Mouse (Mus musculus): ENCODE measurements around the gene Rpl3. TPM values are rescaled to one million over a fixed set of nuclear protein-coding genes. Genes with fewer than 3 reads are reported as not detected.
A peak's percentile ranks its signal among the peaks of the same experiment; 100 is the strongest.

Gene Rpl3
- polyA plus RNA-seq, 1 experiment from 2014 or later, result 552 TPM

- no peak for ATAC-seq (ENCODE audit: insufficient read depth)
- Histone ChIP-seq H3K27ac (replicated peaks) (peak overlapping the region; percentile 98), H3K4me3 (replicated peaks) (peak overlapping the region; percentile 54), H3K4me1 (replicated peaks) (peaks cover 71% of the 10 kb centered on the region), H3K9me3 (replicated peaks) (no peaks in the 10 kb centered on the region), H3K27me3 (peaks cover 14% of the 10 kb centered on the region; the same call in 1 of the 2 replicates), H3K9ac (peak overlapping the region; percentile 61), H3K36me3 (replicated peaks) (no peaks in the 10 kb centered on the region), H3K4me2 (peak overlapping the region; percentile 79)
- WGBS (ENCODE audit: insufficient replicate concordance), result 25% methylated on average over 9 of the region's 9 CpGs
Observed at GRCm38 (mm10) chr15:80098809-80099208, 7.1 kb upstream of the Rpl3 start.

- peak; percentile 93 for ATAC-seq (ENCODE audit: insufficient read depth)
- H3K27ac ChIP-seq (replicated peaks), result peak overlapping the region; percentile 98
- H3K9ac ChIP-seq, result peak overlapping the region; percentile 61
Observed at GRCm38 (mm10) chr15:80097999-80098461, 6.4 kb upstream of the Rpl3 start.

GRCm38 (mm10) chr15:80096946-80097881 is 5.5 kb upstream of the Rpl3 start:
- WGBS (ENCODE audit: insufficient replicate concordance), result 6% methylated on average over 20 of the region's 20 CpGs
- no peaks in the 10 kb centered on the region for H3K36me3 ChIP-seq (replicated peaks)
- H3K4me2 ChIP-seq, result peak overlapping the region; percentile 79
- H3K9me3 ChIP-seq (replicated peaks), result no peaks in the 10 kb centered on the region
- H3K9ac ChIP-seq, result peak overlapping the region; percentile 61
- peak; percentile 82 for ATAC-seq (ENCODE audit: insufficient read depth)
- peak overlapping the region; percentile 98 for H3K27ac ChIP-seq (replicated peaks)
- H3K4me1 ChIP-seq (replicated peaks), result peaks cover 69% of the 10 kb centered on the region
- H3K27me3 ChIP-seq, result peaks cover 21% of the 10 kb centered on the region
- H3K4me3 ChIP-seq (replicated peaks), result peak overlapping the region; percentile 54

More at GRCm38 (mm10) chr15:80097999-80098461, 6.4 kb upstream of the Rpl3 start:
- H3K27me3 ChIP-seq, result peaks cover 14% of the 10 kb centered on the region; the same call in 1 of the 2 replicates
- no peaks in the 10 kb centered on the region for H3K9me3 ChIP-seq (replicated peaks)
- 20% methylated on average over 8 of the region's 8 CpGs for WGBS (ENCODE audit: insufficient replicate concordance)
- H3K4me2 ChIP-seq, result peak overlapping the region; percentile 79
- peak overlapping the region; percentile 54 for H3K4me3 ChIP-seq (replicated peaks)
- no peaks in the 10 kb centered on the region for H3K36me3 ChIP-seq (replicated peaks)
- H3K4me1 ChIP-seq (replicated peaks), result peaks cover 71% of the 10 kb centered on the region

GRCm38 (mm10) chr15:80096406-80096805 is 4.7 kb upstream of the Rpl3 start:
- no peak for ATAC-seq (ENCODE audit: insufficient read depth)
- Histone ChIP-seq H3K4me1 (replicated peaks) (peaks cover 74% of the 10 kb centered on the region), H3K9ac (peak overlapping the region; percentile 61; the same call in 1 of the 2 replicates), H3K9me3 (replicated peaks) (no peaks in the 10 kb centered on the region), H3K4me3 (replicated peaks) (peak overlapping the region; percentile 54), H3K27ac (replicated peaks) (peak overlapping the region; percentile 98), H3K27me3 (peaks cover 23% of the 10 kb centered on the region), H3K4me2 (peak overlapping the region; percentile 79), H3K36me3 (replicated peaks) (no peaks in the 10 kb centered on the region)
- WGBS (ENCODE audit: insufficient replicate concordance), result 78% methylated on average over 10 of the region's 10 CpGs

GRCm38 (mm10) chr15:80095596-80095995 is 3.9 kb upstream of the Rpl3 start:
- Histone ChIP-seq H3K4me2 (peak overlapping the region; percentile 79), H3K27me3 (peaks cover 21% of the 10 kb centered on the region), H3K9ac (no peak overlapping the region), H3K4me3 (replicated peaks) (no peak overlapping the region), H3K36me3 (replicated peaks) (no peaks in the 10 kb centered on the region), H3K4me1 (replicated peaks) (peaks cover 82% of the 10 kb centered on the region), H3K27ac (replicated peaks) (peak overlapping the region; percentile 98; the same call in 1 of the 2 replicates), H3K9me3 (replicated peaks) (no peaks in the 10 kb centered on the region)
- WGBS (ENCODE audit: insufficient replicate concordance), result 68% methylated on average over 1 of the region's 1 CpGs
- ATAC-seq (ENCODE audit: insufficient read depth), result no peak

- H3K36me3 ChIP-seq (replicated peaks), result no peaks in the 10 kb centered on the region
- no peak overlapping the region for H3K4me2 ChIP-seq
- H3K4me3 ChIP-seq (replicated peaks), result no peak overlapping the region
- peaks cover 21% of the 10 kb centered on the region for H3K27me3 ChIP-seq
- 86% methylated on average over 13 of the region's 13 CpGs for WGBS (ENCODE audit: insufficient replicate concordance)
- H3K4me1 ChIP-seq (replicated peaks), result peaks cover 85% of the 10 kb centered on the region
- H3K9me3 ChIP-seq (replicated peaks), result no peaks in the 10 kb centered on the region
- no peak for ATAC-seq (ENCODE audit: insufficient read depth)
- H3K9ac ChIP-seq, result no peak overlapping the region
- no peak overlapping the region for H3K27ac ChIP-seq (replicated peaks)
Observed at GRCm38 (mm10) chr15:80094201-80094600, 2.5 kb upstream of the Rpl3 start.

- ATAC-seq (ENCODE audit: insufficient read depth), result no peak
- peaks cover 84% of the 10 kb centered on the region for H3K4me1 ChIP-seq (replicated peaks)
- no peaks in the 10 kb centered on the region for H3K9me3 ChIP-seq (replicated peaks)
- H3K4me3 ChIP-seq (replicated peaks), result no peak overlapping the region
- H3K27ac ChIP-seq (replicated peaks), result no peak overlapping the region
- peak overlapping the region; percentile 99; the same call in 1 of the 2 replicates for H3K4me2 ChIP-seq
- 45% methylated on average over 8 of the region's 8 CpGs for whole genome bisulfite sequencing (ENCODE audit: insufficient replicate concordance)
- peaks cover 18% of the 10 kb centered on the region for H3K27me3 ChIP-seq
- H3K9ac ChIP-seq, result no peak overlapping the region
- H3K36me3 ChIP-seq (replicated peaks), result no peaks in the 10 kb centered on the region
Observed at GRCm38 (mm10) chr15:80092599-80092998, 931 bp upstream of the Rpl3 start.

GRCm38 (mm10) chr15:80092041-80092441 is 373 bp upstream of the Rpl3 start:
- no peak for ATAC-seq (ENCODE audit: insufficient read depth)
- 56% methylated on average over 7 of the region's 7 CpGs for WGBS (ENCODE audit: insufficient replicate concordance)
- peak overlapping the region; percentile 77; the same call in 1 of the 2 replicates for H3K9ac ChIP-seq
- H3K27ac ChIP-seq (replicated peaks), result no peak overlapping the region
- H3K4me1 ChIP-seq (replicated peaks), result peaks cover 84% of the 10 kb centered on the region
- H3K4me3 ChIP-seq (replicated peaks), result peak overlapping the region; percentile 77
- H3K4me2 ChIP-seq, result peak overlapping the region; percentile 99
- H3K9me3 ChIP-seq (replicated peaks), result no peaks in the 10 kb centered on the region
- peaks cover 18% of the 10 kb centered on the region for H3K27me3 ChIP-seq
- H3K36me3 ChIP-seq (replicated peaks), result no peaks in the 10 kb centered on the region

GRCm38 (mm10) chr15:80090741-80091120 is 937 bp downstream of the Rpl3 start:
- peak overlapping the region; percentile 77 for H3K4me3 ChIP-seq (replicated peaks)
- peaks cover 18% of the 10 kb centered on the region for H3K27me3 ChIP-seq
- H3K9ac ChIP-seq, result peak overlapping the region; percentile 77
- no peak for ATAC-seq (ENCODE audit: insufficient read depth)
- H3K9me3 ChIP-seq (replicated peaks), result no peaks in the 10 kb centered on the region
- peaks cover 79% of the 10 kb centered on the region for H3K4me1 ChIP-seq (replicated peaks)
- peak overlapping the region; percentile 99 for H3K4me2 ChIP-seq
- under 1% methylated on average over 17 of the region's 17 CpGs for WGBS (ENCODE audit: insufficient replicate concordance)
- H3K36me3 ChIP-seq (replicated peaks), result no peaks in the 10 kb centered on the region
- peak overlapping the region; percentile 71 for H3K27ac ChIP-seq (replicated peaks)

GRCm38 (mm10) chr15:80090155-80090554 is 1.5 kb downstream of the Rpl3 start:
- WGBS (ENCODE audit: insufficient replicate concordance), result 63% methylated on average over 11 of the region's 11 CpGs
- ATAC-seq (ENCODE audit: insufficient read depth), result no peak

GRCm38 (mm10) chr15:80088637-80089036 is 3.0 kb downstream of the Rpl3 start:
- peaks cover 76% of the 10 kb centered on the region for H3K4me1 ChIP-seq (replicated peaks)
- no peaks in the 10 kb centered on the region for H3K36me3 ChIP-seq (replicated peaks)
- H3K9me3 ChIP-seq (replicated peaks), result no peaks in the 10 kb centered on the region
- H3K9ac ChIP-seq, result peak overlapping the region; percentile 28; the same call in 1 of the 2 replicates
- 30% methylated on average over 4 of the region's 4 CpGs for WGBS (ENCODE audit: insufficient replicate concordance)
- peak overlapping the region; percentile 90 for H3K27ac ChIP-seq (replicated peaks)
- H3K4me2 ChIP-seq, result peak overlapping the region; percentile 6; the same call in 1 of the 2 replicates
- ATAC-seq (ENCODE audit: insufficient read depth), result no peak
- H3K4me3 ChIP-seq (replicated peaks), result no peak overlapping the region
- H3K27me3 ChIP-seq, result peaks cover 18% of the 10 kb centered on the region

More at GRCm38 (mm10) chr15:80090155-80090554, 1.5 kb downstream of the Rpl3 start:
- Histone ChIP-seq H3K9me3 (replicated peaks) (no peaks in the 10 kb centered on the region), H3K4me3 (replicated peaks) (peak overlapping the region; percentile 77; the same call in 1 of the 2 replicates), H3K36me3 (replicated peaks) (no peaks in the 10 kb centered on the region), H3K9ac (no peak overlapping the region), H3K27ac (replicated peaks) (peak overlapping the region; percentile 71), H3K4me2 (peak overlapping the region; percentile 99), H3K4me1 (replicated peaks) (peaks cover 77% of the 10 kb centered on the region), H3K27me3 (peaks cover 18% of the 10 kb centered on the region)

All from liver, embryonic 15.5 days (tissue).